Mouse (Mus musculus): ENCODE data around the gene Gm5622.
"Not testable (repeated sequence)": the region's sequence is repeated elsewhere in the genome, so short reads cannot be mapped to it uniquely, and the experiment has no call there.

Gm5622 gene

DNA sequence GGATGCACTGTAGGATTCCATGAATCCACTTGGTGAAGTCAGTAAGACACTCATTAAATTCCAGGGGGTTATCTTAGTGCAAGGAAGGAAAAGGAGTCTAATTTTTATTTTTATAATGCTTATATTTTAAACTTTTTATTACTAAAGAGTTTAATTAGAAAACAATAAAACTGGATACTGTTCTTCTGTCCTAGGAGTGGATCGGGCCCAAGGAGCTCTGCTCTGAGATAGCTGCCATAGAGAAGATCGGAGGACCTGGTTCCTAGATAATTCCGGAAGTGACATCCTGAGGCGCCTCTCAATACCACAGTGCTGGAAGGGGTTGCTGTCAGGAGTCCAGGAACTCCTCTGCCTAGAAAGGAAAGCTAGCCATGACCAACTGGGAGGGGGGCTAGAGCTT lies at the start of gene Gm5622:
Gene Gm5622 (plus strand): TSS at position 301 of the 400 bp plus-strand sequence.
- DNase-seq (ENCODE audit: low spot score), result no peak

DNA sequence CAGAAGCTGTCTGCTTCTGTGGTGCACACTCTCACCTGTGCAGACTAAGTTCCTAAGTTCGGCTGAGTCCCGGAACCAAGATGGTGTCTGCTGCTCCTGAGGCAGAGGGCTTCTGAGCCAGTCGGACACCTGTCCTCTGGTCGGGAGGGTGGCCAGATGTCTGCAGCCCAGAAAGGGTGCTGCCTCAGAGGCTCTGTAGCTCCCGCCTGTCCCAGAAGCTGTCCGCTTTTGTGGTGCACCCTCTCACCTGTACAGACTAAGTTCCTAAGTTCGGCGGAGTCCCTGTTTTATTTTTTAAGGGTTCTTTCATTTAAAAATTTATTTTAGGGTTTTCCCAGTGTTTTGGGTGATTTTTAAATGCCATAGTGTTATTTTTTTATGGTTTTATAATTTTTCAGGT lies 45.2 kb upstream of the Gm5622 start:
- DNase-seq (ENCODE audit: low spot score), result no peak

DNA sequence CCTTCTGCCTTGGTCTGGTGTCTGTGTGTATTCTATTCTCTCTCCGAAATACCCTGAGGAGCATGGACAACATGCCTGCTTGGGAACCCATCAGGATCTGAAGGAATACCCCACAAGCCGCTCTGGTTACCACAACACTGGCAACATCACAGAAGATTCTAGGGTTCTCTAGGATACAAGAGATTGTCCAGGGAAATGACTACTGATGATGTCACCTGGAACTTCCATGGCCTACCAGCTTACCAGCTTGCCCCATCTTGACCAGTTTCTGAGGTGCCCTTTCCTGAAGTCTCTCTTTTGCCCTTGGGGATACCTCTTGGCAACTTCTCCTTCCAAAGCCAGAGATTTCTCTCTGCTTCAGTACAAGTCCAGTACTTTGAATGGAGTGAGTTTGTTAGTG lies 21.4 kb downstream of the Gm5622 start, which contains the start of gene Gm17175:
Gene Gm17175 (minus strand): TSS at position 101 of the 400 bp plus-strand sequence.
- not testable (repeated sequence) for DNase-seq (ENCODE audit: low spot score)

DNA sequence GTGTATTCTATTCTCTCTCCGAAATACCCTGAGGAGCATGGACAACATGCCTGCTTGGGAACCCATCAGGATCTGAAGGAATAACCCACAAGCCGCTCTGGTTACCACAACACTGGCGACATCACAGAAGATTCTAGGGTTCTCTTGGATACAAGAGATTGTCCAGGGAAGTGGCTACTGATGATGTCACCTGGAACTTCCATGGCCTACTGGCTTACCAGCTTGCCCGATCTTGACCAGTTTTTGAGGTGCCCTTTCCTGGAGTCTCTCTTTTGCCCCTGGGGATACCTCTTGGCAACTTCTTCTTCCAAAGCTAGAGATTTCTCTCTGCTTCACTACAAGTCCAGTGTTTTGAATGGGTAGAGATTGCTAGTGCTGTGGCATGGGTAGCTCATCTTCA lies 39.4 kb downstream of the Gm5622 start, which contains the start of gene Gm17174:
Gene Gm17174 (minus strand): TSS at position 101 of the 400 bp plus-strand sequence.
- DNase-seq (ENCODE audit: low spot score), result not testable (repeated sequence)

DNA sequence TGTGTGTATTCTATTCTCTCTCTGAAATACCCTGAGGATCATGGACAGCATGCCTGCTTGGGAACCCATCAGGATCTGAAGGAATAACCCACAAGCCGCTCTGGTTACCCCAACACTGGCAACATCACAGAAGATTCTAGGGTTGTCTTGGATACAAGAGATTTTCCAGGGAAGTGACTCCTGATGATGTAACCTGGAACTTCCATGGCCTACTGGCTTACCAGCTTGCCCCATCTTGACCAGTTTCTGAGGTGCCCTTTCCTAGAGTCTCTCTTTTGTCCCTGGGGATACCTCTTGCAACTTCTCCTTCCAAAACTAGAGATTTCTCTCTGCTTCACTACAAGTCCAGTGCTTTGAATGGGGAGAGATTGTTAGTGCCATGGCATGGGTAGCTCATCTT lies 58.6 kb downstream of the Gm5622 start, which contains the start of gene Gm17078:
Gene Gm17078 (minus strand): TSS at position 101 of the 400 bp plus-strand sequence.
- no peak for DNase-seq (ENCODE audit: low spot score)

DNA sequence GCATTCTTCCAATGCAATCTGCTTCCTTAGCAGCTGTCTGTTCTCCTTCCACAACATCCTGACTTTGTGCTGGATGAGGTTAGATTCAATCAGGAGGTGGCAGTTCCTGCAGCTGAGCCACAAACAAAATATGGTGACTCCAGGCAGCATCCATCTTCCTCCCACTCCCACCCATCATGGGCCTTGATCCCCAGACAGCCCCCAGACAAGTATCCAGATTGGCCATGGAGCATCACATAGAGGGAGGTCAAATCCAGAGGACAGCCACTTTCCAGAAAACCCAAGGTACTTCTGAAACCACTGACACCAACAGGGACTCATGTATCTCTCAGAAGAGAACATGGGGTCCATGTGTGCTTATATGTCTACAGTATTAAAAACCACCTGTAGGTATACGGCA lies 79.8 kb downstream of the Gm5622 start:
- not testable (repeated sequence) for DNase-seq (ENCODE audit: low spot score)

DNA sequence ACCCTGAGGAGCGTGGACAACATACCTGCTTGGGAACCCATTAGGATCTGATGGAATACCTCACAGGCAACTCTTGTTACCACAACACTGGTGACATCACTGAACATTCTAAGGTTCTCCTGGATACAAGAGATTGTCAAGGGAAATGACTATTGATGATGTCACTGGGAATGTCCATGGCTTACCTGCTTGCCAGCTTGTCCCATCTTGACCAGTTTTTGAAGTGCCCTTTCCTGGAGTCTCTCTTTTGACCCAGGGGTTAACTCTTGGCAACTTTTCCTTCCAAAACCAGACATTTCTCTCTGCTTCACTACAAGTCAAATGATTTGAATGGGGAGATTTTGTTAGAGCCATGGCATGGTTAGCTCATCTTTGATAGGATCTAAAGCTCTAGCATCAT lies 83.0 kb downstream of the Gm5622 start, which contains the start of gene Gm4181:
Gene Gm4181 (minus strand): TSS at position 101 of the 400 bp plus-strand sequence.
- DNase-seq (ENCODE audit: low spot score), result not testable (repeated sequence)

DNA sequence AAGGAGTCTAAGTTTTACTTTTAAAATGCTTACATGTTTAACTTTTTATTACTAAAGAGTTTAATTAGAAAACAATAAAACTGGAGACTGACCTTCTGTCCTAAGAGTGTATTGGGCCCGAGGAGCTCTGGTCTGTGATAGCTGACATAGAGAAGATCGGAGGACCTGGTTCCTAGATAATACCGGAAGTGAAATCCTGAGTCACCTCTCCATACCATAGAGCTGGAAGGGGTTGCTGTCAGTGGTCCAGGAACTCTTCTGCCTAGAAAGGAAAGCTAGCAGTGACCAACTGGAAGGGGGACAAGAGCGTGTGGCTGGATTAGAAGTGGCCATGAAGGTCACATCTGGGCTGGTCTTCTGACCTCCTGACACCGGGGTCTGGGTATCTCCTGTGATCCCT lies 124.7 kb downstream of the Gm5622 start:
- no peak for DNase-seq (ENCODE audit: low spot score)

DNA sequence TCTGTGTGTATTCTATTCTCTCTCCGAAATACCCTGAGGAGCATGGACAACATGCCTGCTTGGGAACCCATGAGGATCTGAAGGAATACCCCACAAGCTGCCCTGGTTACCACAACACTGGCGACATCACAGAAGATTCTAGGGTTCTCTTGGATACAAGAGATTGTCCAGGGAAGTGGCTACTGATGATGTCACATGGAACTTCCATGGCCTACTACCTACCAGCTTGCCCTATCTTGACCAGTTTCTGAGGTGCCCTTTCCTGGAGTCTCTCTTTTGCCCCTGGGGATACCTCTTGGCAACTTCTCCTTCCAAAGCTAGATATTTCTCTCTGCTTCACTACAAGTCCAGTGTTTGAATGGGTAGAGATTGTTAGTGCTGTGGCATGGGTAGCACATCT lies 142.8 kb downstream of the Gm5622 start, which contains the start of gene Gm17079:
Gene Gm17079 (minus strand): TSS at position 101 of the 400 bp plus-strand sequence.
- DNase-seq (ENCODE audit: low spot score), result not testable (repeated sequence)

Data from left cerebral cortex, adult 11 months (tissue).